Mouse (Mus musculus) lung, adult 2 months (tissue): Measurements from ENCODE around the gene Tenm4.

Experiments
- CTCF ChIP-seq: fragments of 200-500 bp; IDR thresholded peaks from 2 replicates; pipeline ENCODE4 v1.5.1; 2011; ENCODE audit warnings: mild to moderate bottlenecking, low read length, control low read depth; ENCODE audit not compliant: insufficient read depth
- POLR2A ChIP-seq: fragments of 200-500 bp; IDR thresholded peaks from 2 replicates; pipeline ENCODE4 v1.6.1; 2011; ENCODE audit warnings: low read depth, mild to moderate bottlenecking, control low read depth, low read length, borderline replicate concordance; ENCODE audit errors: extremely low read depth

DNA sequence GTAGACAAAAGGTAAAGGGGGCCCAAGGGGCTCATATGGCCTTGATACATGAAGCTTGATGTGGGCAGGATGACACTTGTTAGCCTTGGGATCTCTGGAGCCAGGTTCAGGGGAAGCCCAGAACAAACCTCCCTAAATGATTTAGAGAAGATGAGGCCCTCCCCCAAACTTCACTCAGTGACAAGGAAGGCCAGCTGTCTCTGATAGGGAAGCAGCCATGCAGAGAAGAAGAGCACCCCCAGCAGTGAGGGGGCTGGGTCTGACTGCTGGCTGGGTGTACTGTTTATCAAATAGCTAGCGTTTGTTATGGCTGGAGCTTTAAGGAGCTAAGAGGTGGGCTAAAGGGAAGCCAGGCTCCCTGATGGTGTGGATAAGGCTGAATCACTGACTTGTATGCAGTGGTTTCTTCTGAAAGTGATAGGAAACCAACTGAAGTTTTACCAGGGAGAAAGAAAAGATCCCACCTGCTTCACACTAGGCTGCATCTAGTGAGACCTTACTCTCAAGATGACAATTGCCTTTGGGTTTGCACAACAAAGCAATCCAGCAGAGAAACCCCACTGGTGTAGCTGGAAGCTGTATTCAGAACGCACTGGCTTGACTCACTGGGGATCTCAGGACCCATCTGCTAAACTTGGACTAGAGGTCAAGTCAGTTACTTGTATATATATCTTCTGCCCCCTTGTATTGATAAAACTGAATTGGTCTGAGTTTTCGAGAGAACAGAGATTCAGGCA lies 392.5 kb downstream of the Tenm4 start:
- no peak for TF ChIP-seq POLR2A
- no peak for TF ChIP-seq CTCF
